Mouse (Mus musculus) heart, embryonic 11.5 days (tissue): Measurements from ENCODE around the gene Nup210. TPM values are rescaled to one million over a fixed set of nuclear protein-coding genes. Genes with fewer than 3 reads are reported as not detected.

Source experiments
- ATAC-seq: fragments of 200-750 bp; cut with Nextera tagmentation; replicated peaks from 2 replicates; pipeline ENCODE4 v1.8.0; 2017; ENCODE audit warnings: moderate library complexity; ENCODE audit not compliant: insufficient number of reproducible peaks, low FRiP score, low TSS enrichment
- H3K27ac ChIP-seq: fragments of 300-500 bp; sonication (generic); 2 replicates; pipeline ENCODE4 v1.5.1; 2014; ENCODE audit warnings: mild to moderate bottlenecking, low read depth, low read length
- H3K27me3 ChIP-seq: fragments of 300-500 bp; sonication (generic); 2 replicates; pipeline ENCODE4 v1.6.1; 2014; ENCODE audit warnings: mild to moderate bottlenecking, low read length, mixed read lengths; ENCODE audit not compliant: control insufficient read depth, insufficient read depth
- H3K36me3 ChIP-seq: fragments of 300-500 bp; sonication (generic); 2 replicates; pipeline ENCODE4 v1.6.1; 2014; ENCODE audit warnings: mild to moderate bottlenecking, low read length, moderate library complexity, mixed read lengths; ENCODE audit not compliant: control insufficient read depth, insufficient read depth
- H3K4me1 ChIP-seq: fragments of 300-500 bp; sonication (generic); 2 replicates; pipeline ENCODE4 v1.6.1; 2014; ENCODE audit warnings: low read length; ENCODE audit not compliant: control insufficient read depth, insufficient read depth
- H3K4me2 ChIP-seq: fragments of 300-500 bp; sonication (generic); 2 replicates; pipeline ENCODE4 v1.6.1; 2014; ENCODE audit warnings: mild to moderate bottlenecking, moderate library complexity
- H3K4me3 ChIP-seq: fragments of 300-500 bp; sonication (generic); 2 replicates; pipeline ENCODE4 v1.5.1; 2014; ENCODE audit warnings: low read depth, low read length
- H3K9ac ChIP-seq: fragments of 300-500 bp; sonication (generic); 2 replicates; pipeline ENCODE4 v1.6.1; 2014; ENCODE audit warnings: mild to moderate bottlenecking, low read depth, low read length, moderate library complexity
- H3K9me3 ChIP-seq: fragments of 300-500 bp; sonication (generic); replicated peaks from 2 replicates; pipeline ENCODE4 v1.6.1; 2016; ENCODE audit warnings: low read length; ENCODE audit not compliant: control insufficient read depth
- WGBS: fragments of 180-500 bp; shearing (Covaris S2); extraction: QIAGEN DNeasy Blood & Tissue Kit; methylation state at CpG from one replicate; pipeline ENCODE4 v1.1.7; 2014; ENCODE audit not compliant: insufficient replicate concordance; 5-methylcytosine and 5-hydroxymethylcytosine counted together
- polyA plus RNA-seq: library from polyadenylated mRNA; unstranded; fragments of >200 nt; fragmentation: Nextera tagmentation; extraction: Ambion mirVana; gene quantifications from 2 replicates; pipeline ENCODE4 v1.2.1, GENCODE M21; 2014

The Nup210 gene
- polyA plus RNA-seq: 5.1 and 5.6 TPM in 2 replicates

DNA sequence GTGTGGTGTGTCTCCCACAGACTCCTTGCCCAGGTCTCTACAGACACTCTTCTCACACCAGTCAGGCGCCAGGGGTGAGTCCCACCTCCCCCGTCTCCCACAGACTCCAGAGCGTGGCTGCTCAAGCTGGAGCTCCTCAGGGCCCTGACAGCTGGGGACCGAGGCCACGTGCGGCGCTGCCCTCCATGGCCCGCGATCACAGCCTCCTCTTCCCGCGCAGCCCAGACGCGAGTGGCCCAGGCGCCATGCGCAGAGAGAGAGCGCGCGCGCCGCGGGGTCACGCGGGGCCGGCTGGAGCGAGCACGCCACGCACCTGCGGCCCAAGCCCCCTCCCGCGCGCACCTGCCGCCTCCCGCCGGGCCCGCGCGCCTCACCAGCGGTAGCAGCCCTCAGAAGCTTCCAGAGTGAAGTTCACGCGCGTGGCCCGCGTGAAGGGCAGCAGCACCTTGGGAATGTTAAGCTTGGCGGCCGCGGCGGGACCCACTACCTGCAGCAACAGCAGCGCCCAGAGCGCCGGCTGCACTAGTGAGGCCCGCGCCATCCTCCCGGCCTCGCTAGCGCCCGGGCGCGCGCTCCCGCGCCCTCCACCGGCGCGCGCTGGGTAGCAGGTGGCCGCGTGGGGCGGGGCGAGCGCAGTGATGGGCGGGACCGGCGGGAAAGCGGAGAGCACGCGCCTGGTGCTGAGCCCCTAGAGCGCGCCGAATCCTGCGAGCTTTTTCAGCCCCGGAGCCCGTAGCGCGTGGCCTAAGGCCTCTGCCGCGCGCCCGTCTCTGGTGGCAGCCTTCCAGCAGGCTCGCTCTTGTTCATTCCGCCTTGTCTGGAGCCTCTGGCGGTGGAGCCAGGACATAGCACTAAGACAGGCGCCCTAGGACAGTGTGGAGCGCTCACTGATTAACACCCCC, at the start of gene Nup210:
TSS of gene Nup210 (minus strand) at position 586 of the 902 bp plus-strand sequence.
- ATAC-seq: peak; percentile 89
- Histone ChIP-seq H3K27ac (peak within 1 kb of the TSS; percentile 59; the same call in 1 of the 2 replicates), H3K36me3 (no peaks in the 10 kb centered on the region), H3K4me3 (peak within 1 kb of the TSS; percentile 75), H3K4me2 (peak within 1 kb of the TSS; percentile 100), H3K27me3 (no peaks in the 10 kb centered on the region), H3K4me1 (peaks cover 15% of the 10 kb centered on the region), H3K9ac (peak within 1 kb of the TSS; percentile 80), H3K9me3 (no peaks in the 10 kb centered on the region)
- WGBS: under 1% methylated on average over 84 of the region's 93 CpGs

DNA sequence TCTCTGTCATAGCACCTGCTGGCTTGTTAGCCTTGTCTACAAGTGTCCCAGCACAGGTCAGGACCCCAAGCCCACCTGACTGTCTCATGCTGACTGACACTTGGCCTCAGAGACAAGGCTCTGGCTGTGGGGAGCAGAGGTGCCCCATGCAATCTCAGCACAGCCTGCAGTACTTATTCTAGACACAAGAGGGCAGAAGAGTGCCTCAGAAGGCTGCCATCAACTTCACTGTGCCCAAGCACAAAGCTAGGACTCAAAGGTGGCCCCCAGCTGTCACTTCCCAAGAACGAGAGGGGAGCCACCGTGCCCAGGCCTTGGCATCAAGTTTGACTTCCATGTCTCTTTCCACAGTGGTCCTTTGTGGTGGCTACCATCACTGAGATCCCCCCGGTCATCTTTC, 48.6 kb upstream of the Nup210 start:
- 37% methylated on average over 3 of the region's 3 CpGs for WGBS
- Histone ChIP-seq H3K27me3 (no peaks in the 10 kb centered on the region), H3K9ac (no peak overlapping the region), H3K4me2 (no peak overlapping the region), H3K4me1 (peaks cover 10% of the 10 kb centered on the region), H3K27ac (no peak overlapping the region), H3K36me3 (no peaks in the 10 kb centered on the region), H3K9me3 (no peaks in the 10 kb centered on the region), H3K4me3 (no peak overlapping the region)
- ATAC-seq: no peak

DNA sequence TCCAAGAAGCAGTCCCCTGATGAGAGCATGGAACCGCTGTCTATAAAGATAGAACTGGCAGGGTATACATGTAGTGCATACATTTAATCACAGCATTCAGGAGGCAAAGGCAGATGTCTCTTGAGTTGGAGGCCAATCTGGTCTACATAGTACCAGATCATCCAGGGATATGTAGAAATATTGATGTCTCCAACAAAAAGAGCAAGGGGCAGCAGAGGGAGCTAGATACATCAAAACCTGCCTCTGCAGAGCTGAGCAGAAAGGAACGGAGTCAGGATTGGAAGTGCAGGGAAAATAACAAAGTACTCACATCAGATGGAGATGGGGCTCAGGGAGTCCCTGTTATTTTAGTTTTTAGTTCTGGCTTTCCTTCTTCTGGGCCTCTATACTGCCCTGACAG, 48.0 kb upstream of the Nup210 start:
- Histone ChIP-seq H3K9me3 (no peaks in the 10 kb centered on the region), H3K4me1 (peaks cover 15% of the 10 kb centered on the region)
- WGBS: 86% methylated on average over 2 of the region's 2 CpGs

DNA sequence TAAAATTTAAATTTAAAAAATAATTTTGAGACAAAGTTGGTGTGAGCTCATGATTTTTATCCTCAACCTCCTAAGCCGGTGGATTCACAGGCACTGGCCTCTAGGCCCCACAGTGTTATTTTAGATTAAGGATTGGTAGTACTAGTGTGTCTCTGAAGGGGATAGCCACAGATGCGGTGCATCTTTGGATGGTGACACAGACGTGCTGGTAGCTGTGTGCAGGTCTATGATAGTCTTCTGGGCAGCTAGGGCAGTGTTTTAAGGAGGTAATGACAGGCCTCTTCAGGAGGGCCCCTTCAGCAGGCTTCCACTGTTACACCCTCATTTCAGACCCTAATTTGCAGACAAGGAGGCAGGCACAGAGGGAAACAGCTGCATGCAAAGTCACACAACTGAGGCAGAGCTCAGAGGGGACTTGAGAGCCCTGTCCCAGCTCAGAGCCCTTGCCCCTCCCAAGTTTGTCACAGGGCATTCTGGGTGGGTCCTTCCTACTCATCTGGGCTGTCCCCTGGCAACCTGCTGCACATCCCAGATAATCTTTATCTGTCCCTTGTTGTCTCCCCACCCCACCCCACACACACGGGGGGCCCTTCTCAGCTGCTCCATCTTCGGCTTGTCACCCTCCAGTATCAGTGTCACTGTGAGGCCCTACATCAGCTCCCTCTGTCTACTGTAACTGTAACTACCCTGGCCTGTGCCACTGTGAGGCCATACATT, 46.7 kb upstream of the Nup210 start:
- H3K27ac ChIP-seq: peak overlapping the region; percentile 70
- H3K36me3 ChIP-seq: no peaks in the 10 kb centered on the region
- H3K9ac ChIP-seq: no peak overlapping the region
- H3K4me2 ChIP-seq: 0 out of 2 replicates have a peak overlapping the region, but pooled peaks have one; percentile 18
- WGBS: 39% methylated on average over 5 of the region's 5 CpGs
- no peaks in the 10 kb centered on the region for H3K27me3 ChIP-seq
- peak; percentile 90 for ATAC-seq
- H3K4me3 ChIP-seq: no peak overlapping the region
- no peaks in the 10 kb centered on the region for H3K9me3 ChIP-seq
- peaks cover 21% of the 10 kb centered on the region for H3K4me1 ChIP-seq

More for the DNA sequence above, 48.0 kb upstream of the Nup210 start:
- ATAC-seq: no peak
- H3K4me2 ChIP-seq: no peak overlapping the region
- no peak overlapping the region for H3K4me3 ChIP-seq
- 0 out of 2 replicates have a peak overlapping the region, but pooled peaks have one; percentile 60 for H3K27ac ChIP-seq
- H3K27me3 ChIP-seq: no peaks in the 10 kb centered on the region
- H3K36me3 ChIP-seq: no peaks in the 10 kb centered on the region
- no peak overlapping the region for H3K9ac ChIP-seq

DNA sequence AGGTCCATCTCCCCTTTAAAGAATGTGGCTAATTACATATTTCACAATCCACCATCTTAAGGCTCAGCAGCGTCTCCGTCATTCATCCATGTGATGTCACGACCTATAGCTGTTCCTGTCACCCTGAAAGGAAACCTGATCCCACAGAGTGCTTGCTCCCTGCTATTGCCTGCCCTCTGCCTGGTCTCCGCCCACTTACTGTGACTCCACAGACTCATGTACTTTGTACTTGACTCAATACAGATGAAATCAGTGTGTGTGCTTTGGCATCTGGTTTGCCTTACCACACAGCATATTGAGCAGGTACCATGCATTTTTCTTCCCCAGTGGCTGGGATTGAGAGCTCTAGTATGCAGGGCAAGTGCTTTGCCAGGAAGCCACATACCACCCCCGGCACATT, 45.7 kb upstream of the Nup210 start:
- 79% methylated on average over 5 of the region's 5 CpGs for WGBS
- Histone ChIP-seq H3K27ac (peak overlapping the region; percentile 70), H3K9me3 (no peaks in the 10 kb centered on the region), H3K36me3 (no peaks in the 10 kb centered on the region), H3K27me3 (no peaks in the 10 kb centered on the region), H3K9ac (no peak overlapping the region), H3K4me1 (peaks cover 21% of the 10 kb centered on the region), H3K4me3 (no peak overlapping the region), H3K4me2 (no peak overlapping the region)
- ATAC-seq: no peak

DNA sequence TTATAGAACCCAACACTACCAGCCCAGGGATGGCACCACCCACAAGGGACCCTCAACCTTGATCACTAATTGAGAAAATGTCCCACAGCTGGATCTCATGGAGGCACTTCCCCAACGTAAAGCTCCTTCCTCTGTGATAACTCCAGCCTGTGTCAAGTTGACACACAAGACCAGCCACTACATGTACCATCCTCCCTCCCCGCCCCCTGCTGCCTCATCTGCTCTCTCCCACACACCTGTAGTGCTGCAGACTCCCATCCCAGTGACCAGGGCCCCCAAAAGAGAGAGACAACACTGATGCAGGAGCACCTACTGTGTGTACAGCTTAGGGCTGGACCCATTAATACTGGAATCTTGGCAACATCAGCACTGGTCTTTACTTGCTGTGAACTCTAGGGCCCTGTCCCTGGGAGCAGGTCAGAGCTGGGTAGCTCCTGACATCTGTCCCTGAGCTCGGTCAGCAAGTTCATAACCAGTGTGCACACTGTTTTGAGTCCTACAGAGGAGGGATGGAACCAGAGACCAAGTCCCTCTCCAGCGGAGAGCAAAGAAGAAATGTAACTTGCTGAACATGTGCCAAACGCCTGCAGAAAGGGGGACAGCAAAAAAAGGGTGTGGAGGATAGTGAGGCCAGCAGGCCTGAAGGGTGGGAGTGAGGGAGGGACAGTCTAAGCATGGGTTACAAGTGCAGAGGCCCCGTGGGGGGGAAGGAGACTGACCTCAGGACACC, 45.0 kb upstream of the Nup210 start:
- Histone ChIP-seq H3K27ac (peak overlapping the region; percentile 2; the same call in 1 of the 2 replicates), H3K9me3 (no peaks in the 10 kb centered on the region), H3K27me3 (no peaks in the 10 kb centered on the region), H3K9ac (no peak overlapping the region), H3K4me1 (peaks cover 21% of the 10 kb centered on the region), H3K4me3 (no peak overlapping the region), H3K36me3 (no peaks in the 10 kb centered on the region), H3K4me2 (no peak overlapping the region)
- no peak for ATAC-seq
- 75% methylated on average over 6 of the region's 6 CpGs for WGBS

DNA sequence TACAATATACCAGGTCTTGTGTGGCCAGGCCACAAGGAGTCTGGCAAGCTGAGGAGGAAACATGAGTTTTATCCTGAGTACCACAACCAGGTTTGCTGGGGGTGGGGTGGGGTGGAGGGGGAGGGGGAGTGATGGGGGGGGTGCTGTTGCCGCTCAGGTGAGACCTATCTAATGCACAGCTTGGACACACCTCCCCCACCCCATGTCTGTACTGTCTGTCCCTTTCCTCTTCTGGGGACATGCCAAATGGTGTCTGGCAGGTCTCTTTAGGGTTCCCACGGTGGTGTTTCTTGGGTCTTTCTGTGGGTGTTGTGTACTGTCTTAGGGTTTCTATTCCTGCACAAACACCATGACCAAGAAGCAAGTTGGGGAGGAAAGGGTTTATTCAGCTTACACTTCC, 44.3 kb upstream of the Nup210 start:
- WGBS: 72% methylated on average over 2 of the region's 2 CpGs
- Histone ChIP-seq H3K4me1 (peaks cover 26% of the 10 kb centered on the region), H3K27me3 (no peaks in the 10 kb centered on the region), H3K4me2 (0 out of 2 replicates have a peak overlapping the region, but pooled peaks have one; percentile 30), H3K9ac (no peak overlapping the region), H3K36me3 (no peaks in the 10 kb centered on the region), H3K27ac (no peak overlapping the region), H3K9me3 (no peaks in the 10 kb centered on the region), H3K4me3 (no peak overlapping the region)
- no peak for ATAC-seq

DNA sequence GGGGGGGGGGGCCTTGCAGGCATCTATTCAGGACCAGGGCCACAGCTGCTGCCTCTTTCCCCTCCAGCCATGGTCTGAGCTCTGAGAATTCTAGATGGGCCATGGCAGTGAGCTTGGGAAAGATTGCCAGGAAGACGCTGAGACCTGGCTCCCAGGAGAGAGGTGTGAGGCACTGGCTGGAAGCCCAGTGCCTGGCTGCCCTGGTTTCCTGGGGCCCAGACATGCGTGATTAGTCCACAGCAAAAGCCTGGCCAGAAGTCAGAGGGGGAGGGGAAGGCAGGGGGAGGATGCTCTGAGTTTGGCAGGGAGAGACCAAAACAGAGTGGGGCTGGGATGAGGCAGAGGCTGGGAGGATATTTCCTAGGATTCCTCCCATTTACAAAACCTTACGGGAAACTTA, 43.8 kb upstream of the Nup210 start:
- Histone ChIP-seq H3K4me3 (no peak overlapping the region), H3K9ac (no peak overlapping the region), H3K9me3 (no peaks in the 10 kb centered on the region), H3K27me3 (no peaks in the 10 kb centered on the region), H3K27ac (peak overlapping the region; percentile 37; the same call in 1 of the 2 replicates), H3K4me2 (peak overlapping the region; percentile 30), H3K36me3 (no peaks in the 10 kb centered on the region), H3K4me1 (peaks cover 27% of the 10 kb centered on the region)
- ATAC-seq: no peak
- WGBS: 32% methylated on average over 3 of the region's 3 CpGs
